Mouse (Mus musculus) heart, embryonic 12.5 days (tissue): ENCODE measurements around the gene Rbp3. TPM values are rescaled to one million over a fixed set of nuclear protein-coding genes. Genes with fewer than 3 reads are reported as not detected.
A peak's percentile ranks its signal among the peaks of the same experiment; 100 is the strongest.

Experiments
- ATAC-seq: fragments of 200-750 bp; cut with Nextera tagmentation; 2 replicates; pipeline ENCODE4 v1.8.0; 2017; ENCODE audit warnings: moderate TSS enrichment, moderate library complexity; ENCODE audit not compliant: insufficient number of reproducible peaks, low FRiP score
- H3K27ac ChIP-seq: fragments of 300-500 bp; sonication (generic); 2 replicates; pipeline ENCODE4 v1.5.1; 2016; ENCODE audit warnings: mild to moderate bottlenecking, moderate library complexity; ENCODE audit not compliant: poor library complexity, severe bottlenecking
- H3K27me3 ChIP-seq: fragments of 300-500 bp; sonication (generic); replicated peaks from 2 replicates; pipeline ENCODE4 v1.6.1; 2016; ENCODE audit warnings: mild to moderate bottlenecking, moderate library complexity
- H3K36me3 ChIP-seq: fragments of 300-500 bp; sonication (generic); 2 replicates; pipeline ENCODE4 v1.6.1; 2016; ENCODE audit warnings: mild to moderate bottlenecking, moderate library complexity
- H3K4me1 ChIP-seq: fragments of 300-500 bp; sonication (generic); replicated peaks from 2 replicates; pipeline ENCODE4 v1.6.1; 2016; ENCODE audit warnings: mild to moderate bottlenecking
- H3K4me2 ChIP-seq: fragments of 300-500 bp; sonication (generic); 2 replicates; pipeline ENCODE4 v1.6.1; 2016; ENCODE audit warnings: mild to moderate bottlenecking, moderate library complexity
- H3K4me3 ChIP-seq: fragments of 300-500 bp; sonication (generic); 2 replicates; pipeline ENCODE4 v1.5.1; 2016; ENCODE audit warnings: mild to moderate bottlenecking
- H3K9ac ChIP-seq: fragments of 300-500 bp; sonication (generic); 2 replicates; pipeline ENCODE4 v1.6.1; 2016; ENCODE audit warnings: mild to moderate bottlenecking, moderate library complexity
- H3K9me3 ChIP-seq: fragments of 300-500 bp; sonication (generic); replicated peaks from 2 replicates; pipeline ENCODE4 v1.6.1; 2016; ENCODE audit warnings: mild to moderate bottlenecking, moderate library complexity
- WGBS: fragments of 180-500 bp; shearing (Covaris S2); methylation state at CpG from one replicate; pipeline ENCODE4 v1.1.7; 2016; 5-methylcytosine and 5-hydroxymethylcytosine counted together
- polyA plus RNA-seq: library from polyadenylated mRNA; unstranded; fragments of >200 nt; fragmentation: Nextera tagmentation; extraction: Ambion mirVana; gene quantifications from 2 replicates; pipeline ENCODE4 v1.2.1, GENCODE M21; 2016

Gene Rbp3
- 0.14 and 0.36 TPM in 2 replicates for polyA plus RNA-seq

GRCm38 (mm10) chr14:33953761-33954160 lies at the start of gene Rbp3:
Gene Rbp3, plus strand, starts transcription at chr14:33954003.
- Histone ChIP-seq H3K27ac (no peak within 1 kb of the TSS), H3K4me1 (peaks cover 9% of the 10 kb centered on the region), H3K9ac (no peak within 1 kb of the TSS), H3K27me3 (peaks cover 8% of the 10 kb centered on the region; the same call in 1 of the 2 replicates), H3K9me3 (no peaks in the 10 kb centered on the region), H3K4me3 (no peak within 1 kb of the TSS), H3K4me2 (no peak within 1 kb of the TSS), H3K36me3 (no peaks in the 10 kb centered on the region)
- ATAC-seq: no peak
- WGBS: 79% methylated on average over 5 of the region's 5 CpGs

- peaks cover 6% of the 10 kb centered on the region; the same call in 1 of the 2 replicates for H3K4me1 ChIP-seq
- H3K4me3 ChIP-seq: no peak overlapping the region
- H3K9me3 ChIP-seq: no peaks in the 10 kb centered on the region
- H3K27ac ChIP-seq: no peak overlapping the region
- no peak overlapping the region for H3K9ac ChIP-seq
- no peak overlapping the region for H3K4me2 ChIP-seq
- H3K36me3 ChIP-seq: no peaks in the 10 kb centered on the region
- peaks cover 12% of the 10 kb centered on the region; the same call in 1 of the 2 replicates for H3K27me3 ChIP-seq
- no peak for ATAC-seq
Measured at GRCm38 (mm10) chr14:33904851-33905250, 49.0 kb upstream of the Rbp3 start.

- Histone ChIP-seq H3K27ac (no peak overlapping the region), H3K9me3 (no peaks in the 10 kb centered on the region), H3K36me3 (no peaks in the 10 kb centered on the region), H3K27me3 (peaks cover 32% of the 10 kb centered on the region), H3K4me2 (no peak overlapping the region), H3K4me1 (no peaks in the 10 kb centered on the region), H3K4me3 (no peak overlapping the region), H3K9ac (no peak overlapping the region)
- 20% methylated on average over 3 of the region's 3 CpGs for WGBS
- no peak for ATAC-seq
Measured at GRCm38 (mm10) chr14:33913727-33914126, 40.1 kb upstream of the Rbp3 start.

GRCm38 (mm10) chr14:33914206-33914605 lies 39.6 kb upstream of the Rbp3 start:
- H3K4me1 ChIP-seq: no peaks in the 10 kb centered on the region
- no peak for ATAC-seq
- no peaks in the 10 kb centered on the region for H3K36me3 ChIP-seq
- H3K27me3 ChIP-seq: peaks cover 33% of the 10 kb centered on the region
- no peak overlapping the region for H3K27ac ChIP-seq
- 81% methylated on average over 9 of the region's 9 CpGs for whole genome bisulfite sequencing
- H3K4me2 ChIP-seq: no peak overlapping the region
- H3K9me3 ChIP-seq: no peaks in the 10 kb centered on the region
- H3K9ac ChIP-seq: no peak overlapping the region
- no peak overlapping the region for H3K4me3 ChIP-seq

- no peak overlapping the region for H3K4me3 ChIP-seq
- no peaks in the 10 kb centered on the region for H3K36me3 ChIP-seq
- peaks cover 82% of the 10 kb centered on the region for H3K27me3 ChIP-seq
- H3K4me1 ChIP-seq: 0 out of 2 replicates have a peak, but pooled peaks cover 4% of the 10 kb centered on the region
- no peak overlapping the region for H3K9ac ChIP-seq
- no peak overlapping the region for H3K27ac ChIP-seq
- WGBS: 57% methylated on average over 14 of the region's 14 CpGs
- no peak for ATAC-seq
- H3K4me2 ChIP-seq: no peak overlapping the region
- no peaks in the 10 kb centered on the region for H3K9me3 ChIP-seq
Measured at GRCm38 (mm10) chr14:33920727-33921559, 32.9 kb upstream of the Rbp3 start.

GRCm38 (mm10) chr14:33922771-33923167 lies 31.0 kb upstream of the Rbp3 start:
- 18% methylated on average over 8 of the region's 8 CpGs for WGBS
- no peak for ATAC-seq
- no peaks in the 10 kb centered on the region for H3K36me3 ChIP-seq
- H3K4me1 ChIP-seq: 0 out of 2 replicates have a peak, but pooled peaks cover 4% of the 10 kb centered on the region
- peaks cover 86% of the 10 kb centered on the region for H3K27me3 ChIP-seq
- H3K4me3 ChIP-seq: peak overlapping the region; percentile 61
- no peak overlapping the region for H3K27ac ChIP-seq
- H3K9me3 ChIP-seq: no peaks in the 10 kb centered on the region
- peak overlapping the region; percentile 98 for H3K4me2 ChIP-seq
- H3K9ac ChIP-seq: peak overlapping the region; percentile 60; the same call in 1 of the 2 replicates

- Histone ChIP-seq H3K4me2 (peak within 1 kb of the TSS; percentile 98), H3K4me3 (peak within 1 kb of the TSS; percentile 61), H3K36me3 (no peaks in the 10 kb centered on the region), H3K9ac (peak within 1 kb of the TSS; percentile 60), H3K27ac (no peak within 1 kb of the TSS), H3K9me3 (no peaks in the 10 kb centered on the region), H3K4me1 (0 out of 2 replicates have a peak, but pooled peaks cover 4% of the 10 kb centered on the region), H3K27me3 (peaks cover 88% of the 10 kb centered on the region)
- under 1% methylated on average over 85 of the region's 85 CpGs for WGBS
- peak; percentile 69 for ATAC-seq
Measured at GRCm38 (mm10) chr14:33923168-33924070, 30.4 kb upstream of the Rbp3 start, which contains the start of gene Gdf10. Gene Gdf10, plus strand, starts transcription at chr14:33923587.

GRCm38 (mm10) chr14:33931853-33932252 lies 21.9 kb upstream of the Rbp3 start:
- Histone ChIP-seq H3K4me3 (no peak overlapping the region), H3K36me3 (no peaks in the 10 kb centered on the region), H3K9me3 (no peaks in the 10 kb centered on the region), H3K27ac (no peak overlapping the region), H3K4me1 (no peaks in the 10 kb centered on the region), H3K27me3 (peaks cover 85% of the 10 kb centered on the region), H3K4me2 (no peak overlapping the region; the same call in 1 of the 2 replicates), H3K9ac (no peak overlapping the region)
- whole genome bisulfite sequencing: 36% methylated on average over 17 of the region's 17 CpGs
- ATAC-seq: no peak

GRCm38 (mm10) chr14:33932935-33933703 lies 20.7 kb upstream of the Rbp3 start:
- no peaks in the 10 kb centered on the region for H3K36me3 ChIP-seq
- H3K4me3 ChIP-seq: no peak overlapping the region
- peaks cover 77% of the 10 kb centered on the region for H3K27me3 ChIP-seq
- no peaks in the 10 kb centered on the region for H3K4me1 ChIP-seq
- H3K27ac ChIP-seq: no peak overlapping the region
- no peaks in the 10 kb centered on the region for H3K9me3 ChIP-seq
- ATAC-seq: no peak
- WGBS: 56% methylated on average over 10 of the region's 10 CpGs
- H3K9ac ChIP-seq: no peak overlapping the region
- H3K4me2 ChIP-seq: no peak overlapping the region

- Histone ChIP-seq H3K4me1 (no peaks in the 10 kb centered on the region; the same call in 1 of the 2 replicates), H3K4me3 (no peak overlapping the region), H3K27me3 (peaks cover 70% of the 10 kb centered on the region), H3K9ac (no peak overlapping the region), H3K4me2 (no peak overlapping the region), H3K27ac (no peak overlapping the region), H3K36me3 (no peaks in the 10 kb centered on the region), H3K9me3 (no peaks in the 10 kb centered on the region)
- 34% methylated on average over 5 of the region's 5 CpGs for WGBS
- no peak for ATAC-seq
Measured at GRCm38 (mm10) chr14:33933778-33934317, 20.0 kb upstream of the Rbp3 start.
